Mouse (Mus musculus): ENCODE results near the gene Tdrd6.

DNA sequence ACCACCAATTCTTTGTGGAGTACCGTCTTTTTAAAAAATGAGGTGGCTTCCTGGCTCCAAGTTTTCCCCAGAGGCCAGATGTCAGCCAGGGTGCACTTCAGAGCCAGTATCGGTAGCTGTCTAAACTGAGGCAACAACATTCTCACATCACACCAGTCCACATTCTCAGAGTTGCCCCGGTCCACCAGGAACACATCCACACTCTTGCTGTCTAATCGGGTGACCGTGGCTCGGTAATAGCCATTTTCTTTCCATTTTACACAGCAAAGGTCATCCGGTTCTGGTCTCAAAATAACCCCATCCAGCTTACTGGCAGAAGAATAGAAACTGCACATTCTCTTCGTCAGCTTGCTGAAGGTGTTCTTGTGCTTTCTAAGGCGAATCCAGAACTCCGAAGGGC, 1.9 kb downstream of the Tdrd6 start:
- TF ChIP-seq CTCF (IDR thresholded peaks at IDR 0.05; ENCODE audit: control insufficient read depth, insufficient read depth, low read length) (no peak), POLR2A (IDR thresholded peaks at IDR 0.05; ENCODE audit: borderline replicate concordance, control insufficient read depth, low read depth, low read length) (no peak)

All from bone marrow, adult 2 months (tissue).